Mouse (Mus musculus): ENCODE measurements at regions not wholly inside any gene's neighbourhood (a gene's known extent, or its start where the extent isn't known, plus 50 kb on each side); places are given as distances from the start of the nearest gene placed in this dataset.
"Not testable (repeated sequence)": the region's sequence is repeated elsewhere in the genome, so short reads cannot be mapped to it uniquely, and the experiment has no call there.

DNA sequence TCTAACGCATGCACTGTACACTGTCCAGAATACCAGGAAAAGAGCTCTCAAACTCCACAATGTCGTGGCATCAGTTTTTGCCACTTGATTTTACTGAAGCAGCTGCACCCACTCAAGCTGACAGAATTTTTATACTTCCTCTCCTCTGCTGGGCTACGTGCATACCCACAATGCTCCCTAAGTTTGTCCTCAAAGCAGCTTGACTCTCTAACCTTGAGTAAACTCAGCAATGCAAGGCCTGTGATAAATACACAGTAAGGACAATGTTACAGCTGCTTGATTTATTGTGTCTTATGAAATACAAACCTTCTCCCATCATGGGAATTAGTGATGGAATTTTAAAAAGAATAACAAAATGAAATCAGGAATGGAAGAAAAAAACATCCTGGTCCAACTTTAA, 129.7 kb downstream of the Trmt11 start:
- intact Hi-C loops (cut with DNase I): no loop called here
- DNase-seq: no peak

DNA sequence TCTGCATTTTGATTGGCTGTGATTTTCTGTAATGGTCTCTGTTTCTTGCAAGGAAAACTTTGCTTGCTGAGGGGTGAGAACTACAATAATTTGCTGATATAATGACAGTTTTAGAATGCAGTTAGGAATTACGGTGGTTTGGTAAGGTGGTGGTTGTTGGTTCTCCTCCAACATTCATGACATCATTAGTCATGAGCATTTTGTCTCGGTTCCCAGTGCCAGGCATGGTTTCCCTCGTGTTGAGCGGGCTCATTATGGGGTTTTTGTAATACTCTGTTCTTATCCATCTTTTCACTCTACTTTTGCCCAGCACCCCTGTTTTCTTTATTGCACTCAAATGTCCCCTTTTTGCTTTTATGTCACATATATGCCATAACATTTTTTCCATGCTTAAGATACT, 149.9 kb downstream of the Trmt11 start:
- DNase-seq: no peak
- intact Hi-C loops (cut with DNase I): no loop called here

DNA sequence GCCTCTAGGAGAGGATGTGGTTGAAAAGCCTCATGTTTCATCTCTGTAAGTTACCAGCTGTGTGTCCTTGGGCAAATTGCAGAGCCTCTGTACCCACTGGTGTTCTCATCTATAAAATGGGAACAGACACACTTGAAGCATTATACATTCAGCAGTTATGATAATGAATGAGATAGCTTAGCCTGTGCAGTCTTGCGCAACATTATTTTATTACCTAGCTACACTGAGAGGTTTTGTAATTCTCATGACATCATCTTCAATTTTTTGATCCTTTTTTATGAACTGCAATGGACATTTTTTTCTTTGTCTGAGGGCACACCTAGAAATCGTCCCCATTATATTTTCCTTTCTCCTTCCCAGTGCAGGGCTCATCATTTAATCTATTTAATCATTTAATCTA, 153.5 kb downstream of the Trmt11 start:
- no peak for DNase-seq

DNA sequence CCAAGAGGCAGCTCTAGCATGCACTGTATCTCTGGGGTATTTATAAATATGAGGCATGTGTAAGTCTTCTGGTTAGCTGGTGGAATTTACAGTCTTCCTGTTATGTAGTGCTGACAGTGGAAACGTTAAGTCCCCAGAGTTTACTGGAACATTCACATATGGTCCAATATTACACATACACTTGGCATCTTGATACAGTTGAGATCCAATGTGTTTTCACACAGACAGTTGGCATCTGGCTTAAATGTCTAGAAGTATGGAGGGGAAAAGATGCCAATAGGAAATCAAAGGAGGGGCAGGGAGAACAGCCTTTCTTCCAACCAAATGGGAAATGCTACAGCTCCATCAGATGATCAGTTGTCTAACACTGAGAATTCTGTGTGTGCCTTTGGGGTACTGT, 154.0 kb downstream of the Trmt11 start:
- intact Hi-C loops (cut with DNase I): no loop called here
- no peak for DNase-seq

More for the DNA sequence above, 153.5 kb downstream of the Trmt11 start:
- intact Hi-C loops (cut with DNase I): no loop called here

DNA sequence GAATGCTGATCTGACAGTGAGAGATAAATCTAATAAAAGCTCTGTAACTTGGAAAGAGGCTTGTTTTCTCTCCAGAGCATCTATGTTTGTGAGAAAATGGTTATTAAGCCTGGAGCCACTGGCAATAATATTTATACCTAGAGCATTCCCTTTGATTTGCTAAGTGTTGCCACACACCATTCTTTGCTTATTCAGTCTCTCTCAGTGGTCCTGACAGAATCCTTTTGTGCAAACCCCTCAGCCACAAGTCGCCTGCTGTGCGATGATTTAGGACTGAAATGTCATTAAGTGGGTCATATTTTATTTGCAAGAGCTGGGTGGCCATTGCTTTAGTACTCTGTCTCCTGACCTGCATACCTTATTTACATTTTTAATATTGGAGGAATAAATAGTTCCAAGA, 160.7 kb downstream of the Trmt11 start:
- intact Hi-C loops (cut with DNase I): no loop called here

DNA sequence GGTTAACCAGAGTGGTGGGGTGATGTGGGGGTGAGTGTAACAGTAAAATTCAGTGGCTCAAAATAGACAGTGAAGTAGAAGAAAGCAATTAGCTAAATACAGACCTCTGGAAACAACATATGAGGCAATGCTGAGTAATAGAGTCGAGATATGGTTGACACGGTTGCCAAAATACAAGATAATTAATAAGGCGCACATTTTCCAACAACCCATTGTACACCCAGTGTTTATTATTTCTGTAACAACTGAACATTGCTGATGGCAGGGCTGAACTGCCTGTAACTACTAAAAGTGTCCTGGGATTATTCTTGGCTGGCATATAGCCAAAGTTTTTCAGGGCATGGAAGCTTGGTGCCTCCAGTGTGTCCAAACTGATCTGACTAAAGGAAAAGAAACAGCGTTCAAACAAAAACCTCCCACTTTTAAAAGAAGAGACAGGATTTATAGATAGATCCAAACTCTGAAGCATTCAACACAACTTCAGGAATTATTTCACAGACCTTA, 174.1 kb downstream of the Trmt11 start:
- intact Hi-C loops (cut with DNase I): no loop called here
- no peak for DNase-seq

More for the DNA sequence above, 160.7 kb downstream of the Trmt11 start:
- no peak for DNase-seq

DNA sequence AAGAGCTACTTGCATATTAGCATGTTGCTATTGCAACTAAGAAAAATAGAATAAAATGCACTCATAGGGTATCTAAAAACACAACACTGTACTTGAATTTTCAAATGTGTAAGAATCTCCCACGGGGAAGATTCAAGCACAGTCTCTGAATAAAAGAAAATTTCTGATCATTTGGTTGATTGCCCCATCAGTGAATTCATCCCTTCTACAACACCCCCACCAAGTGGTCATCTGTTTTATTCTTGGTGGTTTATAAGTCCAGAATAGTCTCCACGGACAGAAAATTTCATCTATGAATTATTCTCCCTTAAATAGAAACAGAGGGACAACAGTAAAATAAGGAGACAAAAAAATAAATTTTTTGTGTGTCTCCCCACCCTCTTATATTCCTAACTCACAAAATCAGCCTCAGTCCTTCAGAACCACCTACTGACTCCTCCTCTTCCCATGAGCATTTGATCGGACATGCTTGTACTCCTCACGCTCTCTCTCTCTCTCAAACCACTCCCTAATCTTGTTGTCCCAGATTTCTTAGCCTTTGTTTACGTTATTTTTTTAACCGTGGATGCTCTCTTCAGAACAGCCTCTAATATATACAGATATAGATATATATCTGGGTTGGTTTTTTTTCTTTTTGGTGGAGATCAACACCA, 181.0 kb downstream of the Trmt11 start:
- intact Hi-C loops (cut with DNase I): loop anchor here (2.0 kb wide), 1 partner anchor 887 kb away; no protein-coding TSS in a partner anchor
- DNase-seq: no peak

DNA sequence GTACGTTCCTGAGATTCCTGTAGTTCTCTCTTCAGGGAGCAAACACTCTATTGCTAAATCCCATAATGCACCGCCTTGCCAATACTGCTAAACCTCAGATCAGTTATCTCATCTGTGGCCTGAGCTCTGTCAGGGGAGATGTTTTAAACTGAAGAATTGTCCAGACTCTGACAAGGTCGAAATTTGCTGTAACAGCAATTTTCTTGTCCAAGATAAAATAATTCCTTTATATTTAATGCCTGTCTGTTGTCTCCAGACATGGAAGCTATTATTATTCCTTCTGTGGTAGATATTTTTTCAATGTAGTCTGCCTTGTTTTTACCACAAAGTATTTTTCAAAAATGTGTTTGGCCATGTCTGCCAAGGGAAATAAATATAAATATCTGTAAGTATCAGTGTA, 184.2 kb downstream of the Trmt11 start:
- DNase-seq: no peak
- intact Hi-C loops (cut with DNase I): no loop called here

DNA sequence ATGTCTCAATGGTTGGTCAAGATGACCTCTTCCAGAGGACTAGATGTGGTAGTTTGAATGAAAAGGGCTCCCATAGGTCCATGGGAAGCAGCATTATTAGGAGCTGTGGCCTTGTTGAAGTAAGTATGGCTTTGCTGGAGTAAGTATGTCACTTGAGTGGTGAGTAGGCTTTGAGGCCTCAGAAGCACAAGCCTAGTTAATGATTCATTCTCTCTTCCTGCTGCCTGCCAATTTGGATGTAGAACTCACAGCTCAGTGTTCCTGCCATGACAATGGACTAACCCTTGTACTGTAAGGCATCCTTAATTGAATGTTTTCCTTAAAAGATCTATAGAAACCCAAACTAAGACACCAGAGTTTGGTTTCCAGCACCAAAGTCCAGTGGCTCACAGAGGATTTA, 188.8 kb downstream of the Trmt11 start:
- DNase-seq: no peak
- intact Hi-C loops (cut with DNase I): no loop called here

DNA sequence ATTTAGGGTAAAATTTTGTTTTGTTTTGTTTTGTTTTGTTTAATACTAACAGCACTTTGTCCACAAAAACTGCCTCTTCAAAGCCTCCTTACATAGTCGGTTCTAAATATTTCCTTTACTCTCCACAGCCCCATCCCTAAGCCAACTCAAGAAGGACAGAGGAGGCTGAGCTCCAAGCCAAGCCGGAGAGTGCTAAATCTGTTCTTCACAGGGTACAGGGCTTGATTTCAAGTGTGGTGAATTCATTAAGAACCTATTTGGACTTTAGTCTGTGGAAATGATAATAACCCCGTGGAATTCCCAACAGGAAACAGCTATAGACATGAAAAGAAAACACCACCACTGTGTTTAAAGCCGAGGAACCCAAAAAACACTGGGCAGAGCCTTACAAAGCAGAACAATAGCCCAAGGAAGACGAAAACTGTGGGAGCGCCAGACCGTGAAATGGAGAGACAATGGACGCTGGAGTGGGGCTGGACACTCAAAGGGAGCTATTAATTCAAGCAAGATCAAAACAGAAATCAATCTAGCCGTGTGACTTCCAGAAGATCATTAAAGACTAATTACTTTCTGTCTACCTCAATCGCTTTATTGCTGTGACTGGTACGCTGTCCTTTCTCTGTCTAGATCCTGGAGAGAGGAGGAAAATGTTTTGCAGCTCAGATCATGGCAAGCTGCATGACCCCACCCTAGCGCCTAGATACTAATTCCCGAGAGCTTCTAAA, 194.7 kb downstream of the Trmt11 start:
- intact Hi-C loops (cut with DNase I): no loop called here
- DNase-seq: no peak

DNA sequence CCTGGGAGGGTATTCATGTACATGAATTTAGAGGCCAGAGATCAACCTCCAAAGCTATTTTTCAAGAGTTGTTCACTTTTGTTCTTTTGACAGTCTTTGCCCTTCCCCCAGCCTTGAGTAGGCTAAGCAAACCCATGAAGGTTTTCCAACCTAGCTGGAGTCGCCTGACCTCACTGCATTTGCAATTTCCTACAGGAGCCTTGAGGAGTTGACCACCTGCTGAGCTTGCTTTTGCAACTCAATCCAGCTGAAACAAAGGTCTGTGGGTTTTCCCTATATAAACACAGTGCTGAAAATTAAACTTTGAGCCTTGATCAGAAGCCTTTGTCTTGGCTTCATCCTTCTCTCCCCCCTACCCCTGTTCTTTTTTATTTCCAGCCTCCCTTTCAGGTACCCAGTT, 170.2 kb upstream of the Cenpw start:
- intact Hi-C loops (cut with DNase I): no loop called here
- no peak for DNase-seq

DNA sequence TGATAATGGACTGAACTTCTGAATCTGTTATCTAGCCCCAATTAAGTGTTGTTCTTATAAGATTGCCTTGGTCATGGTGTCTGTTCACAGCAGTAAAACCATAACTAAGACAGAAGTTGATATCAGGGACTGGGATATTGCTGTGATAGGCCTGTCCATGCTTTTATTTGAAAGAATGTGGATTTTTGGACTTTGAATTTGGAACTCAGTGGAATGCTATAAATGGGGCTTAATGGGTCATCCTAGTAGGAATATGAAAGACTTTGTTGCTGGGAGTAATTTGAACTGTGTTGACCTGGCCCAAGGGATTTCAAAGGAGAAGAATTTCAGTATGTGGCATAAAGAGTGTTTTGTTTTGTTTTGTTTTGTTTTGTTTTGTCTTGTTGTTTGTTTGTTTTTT, 160.5 kb upstream of the Cenpw start:
- intact Hi-C loops (cut with DNase I): not testable (repeated sequence)

DNA sequence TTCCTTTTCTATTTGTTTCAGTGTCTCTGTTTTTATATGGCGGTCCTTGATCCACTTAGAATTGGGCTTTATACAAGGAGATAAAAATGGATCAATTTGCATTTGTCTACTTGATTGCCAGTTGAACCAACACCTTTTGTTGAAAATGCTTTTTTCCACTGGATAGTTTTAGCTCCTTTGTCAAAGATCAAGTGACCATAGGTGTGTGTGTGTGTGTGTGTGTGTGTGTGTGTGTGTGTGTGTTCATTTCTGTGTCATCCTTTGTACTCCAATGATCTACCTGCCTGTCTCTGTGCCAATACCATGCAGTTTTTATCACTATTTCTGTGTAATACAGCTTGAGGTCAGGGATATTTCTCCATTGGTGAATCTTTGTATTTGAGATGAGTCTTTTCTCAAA, 158.7 kb upstream of the Cenpw start:
- intact Hi-C loops (cut with DNase I): no loop called here
- no peak for DNase-seq

More for the DNA sequence above, 160.5 kb upstream of the Cenpw start:
- not testable (repeated sequence) for DNase-seq

DNA sequence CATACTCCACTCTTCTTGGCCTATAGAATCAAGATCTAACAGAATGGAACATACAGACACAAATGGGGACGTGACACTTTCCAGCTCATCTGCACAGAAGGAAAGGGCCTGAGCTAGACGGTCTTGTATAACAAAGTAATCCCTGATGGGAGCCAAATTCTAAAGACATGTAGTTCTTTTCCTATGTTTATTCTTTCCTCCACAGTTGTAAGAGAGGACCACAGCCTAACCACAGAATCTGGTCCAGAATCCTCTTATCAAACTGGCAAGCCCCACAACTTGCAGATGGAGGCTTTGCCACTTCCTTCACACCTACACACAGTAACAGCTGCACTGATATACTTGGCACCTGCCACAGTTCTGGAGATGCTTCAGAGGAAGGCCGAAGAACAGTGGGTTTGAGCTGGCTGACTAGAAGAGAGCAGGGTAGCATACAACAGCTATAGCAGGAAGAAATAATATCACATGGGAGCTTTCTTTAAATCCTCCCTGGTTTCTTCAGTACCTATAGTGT, 142.7 kb upstream of the Cenpw start:
- intact Hi-C loops (cut with DNase I): no loop called here
- DNase-seq: no peak

DNA sequence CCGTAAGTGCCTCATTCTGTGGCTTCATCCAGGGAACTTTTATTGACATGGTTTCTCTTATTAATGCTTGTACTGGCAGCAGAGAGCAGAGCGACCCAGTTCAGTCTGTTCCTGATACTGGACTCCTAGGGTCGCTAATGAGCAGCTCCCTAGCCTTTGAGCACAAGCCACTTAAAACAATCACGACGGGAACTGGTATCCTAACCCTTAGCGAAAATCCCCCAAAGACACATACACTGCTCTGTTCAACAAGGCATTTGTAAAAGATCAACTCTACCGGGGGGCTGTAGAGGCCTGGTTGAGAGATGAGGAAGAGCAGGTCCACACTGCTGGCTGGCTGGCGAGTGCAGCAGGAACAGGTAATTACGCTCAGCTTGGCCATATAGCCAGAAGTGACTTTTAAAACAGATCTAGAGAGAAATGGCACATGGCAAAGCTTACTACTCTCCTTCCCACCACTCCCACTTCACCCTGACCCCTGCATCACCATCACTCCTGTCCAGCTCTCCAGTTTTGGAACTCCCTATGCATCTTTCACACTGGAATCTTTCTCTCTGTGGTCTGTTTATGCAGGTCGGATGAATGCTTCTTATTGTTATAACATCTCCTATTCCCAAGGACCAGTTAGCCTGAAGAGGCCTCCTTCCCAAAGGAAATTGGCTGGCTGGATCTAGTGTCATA, 128.1 kb upstream of the Cenpw start:
- intact Hi-C loops (cut with DNase I): no loop called here
- no peak for DNase-seq

DNA sequence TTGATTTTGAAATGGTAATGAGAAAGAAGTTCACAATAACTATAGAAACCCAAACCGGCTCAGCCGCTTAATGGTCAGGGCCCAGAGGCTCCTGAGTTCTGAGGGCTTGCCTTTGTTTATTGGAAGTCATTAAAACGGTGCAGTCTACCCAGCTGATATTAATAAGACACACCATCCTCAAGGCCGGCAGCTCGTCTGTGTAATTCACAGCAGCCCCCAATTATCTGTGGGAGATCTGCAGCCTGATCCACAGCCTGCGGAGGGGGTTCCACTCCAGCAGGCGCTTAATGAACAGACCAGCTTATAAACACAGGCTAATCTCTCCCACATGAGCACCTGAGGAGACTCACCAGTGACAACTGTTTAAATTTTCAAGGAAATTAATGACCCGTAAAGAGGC, 127.5 kb upstream of the Cenpw start:
- no peak for DNase-seq

DNA sequence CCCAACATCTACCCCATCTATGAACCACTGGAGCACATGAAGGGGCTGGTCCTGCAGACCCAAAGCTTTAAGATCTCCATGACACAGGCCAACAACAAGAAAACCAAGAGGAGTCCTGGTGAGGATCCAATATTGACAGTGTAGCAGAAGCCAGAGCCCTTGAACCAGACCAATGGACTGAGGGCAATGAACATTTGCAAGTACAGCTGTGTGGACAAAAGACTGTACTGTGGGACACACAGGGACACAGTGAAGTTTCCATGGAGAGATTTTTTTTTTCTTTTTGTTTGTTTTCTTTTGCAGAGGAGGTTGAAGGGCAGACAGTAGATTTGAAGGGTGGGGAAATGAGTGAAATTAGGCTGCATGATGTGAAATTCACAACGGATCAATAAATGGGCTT, 126.5 kb upstream of the Cenpw start:
- intact Hi-C loops (cut with DNase I): no loop called here

More for the DNA sequence above, 127.5 kb upstream of the Cenpw start:
- intact Hi-C loops (cut with DNase I): no loop called here

DNA sequence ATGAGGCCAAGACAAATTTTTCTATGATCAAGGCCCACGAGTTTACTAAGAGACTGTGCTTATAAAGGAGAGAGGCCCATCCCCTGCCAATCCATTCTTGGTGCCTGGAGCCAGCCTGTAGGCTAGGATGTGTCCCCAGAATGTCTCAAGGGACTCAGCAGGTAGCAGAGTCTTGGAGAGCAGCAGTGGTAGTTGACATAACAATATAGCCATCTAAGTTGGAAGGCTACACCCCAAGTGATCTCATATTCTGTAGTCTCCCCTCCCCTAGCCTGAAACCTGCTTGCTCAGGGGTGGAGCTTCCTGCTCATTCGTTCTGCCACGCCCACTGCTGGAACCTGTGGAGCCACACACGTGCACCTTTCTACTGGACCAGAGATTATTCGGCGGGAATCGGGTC, 95.5 kb upstream of the Cenpw start:
- DNase-seq; intact Hi-C loops (cut with DNase I): not testable (repeated sequence)

More for the DNA sequence above, 126.5 kb upstream of the Cenpw start:
- DNase-seq: no peak

DNA sequence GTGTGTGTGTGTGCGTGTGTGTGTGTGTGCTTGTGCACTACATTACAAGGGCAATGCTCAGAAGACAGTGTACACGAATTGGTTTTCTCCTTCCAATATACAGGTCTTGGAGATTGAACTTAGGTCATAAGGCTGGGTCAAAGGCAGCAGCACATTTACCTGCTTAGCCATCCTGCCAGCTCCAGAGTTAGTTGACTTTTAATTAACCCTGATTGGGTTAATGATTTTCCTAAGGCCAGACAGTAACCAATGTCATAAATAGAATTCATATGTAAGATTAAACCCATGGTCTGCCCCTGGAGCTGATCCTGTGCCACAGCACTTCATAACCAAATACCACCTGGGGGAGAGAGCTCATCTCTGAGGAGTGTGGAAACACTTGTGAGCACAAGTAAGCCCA, 81.3 kb upstream of the Cenpw start:
- intact Hi-C loops (cut with DNase I): no loop called here
- DNase-seq: no peak

DNA sequence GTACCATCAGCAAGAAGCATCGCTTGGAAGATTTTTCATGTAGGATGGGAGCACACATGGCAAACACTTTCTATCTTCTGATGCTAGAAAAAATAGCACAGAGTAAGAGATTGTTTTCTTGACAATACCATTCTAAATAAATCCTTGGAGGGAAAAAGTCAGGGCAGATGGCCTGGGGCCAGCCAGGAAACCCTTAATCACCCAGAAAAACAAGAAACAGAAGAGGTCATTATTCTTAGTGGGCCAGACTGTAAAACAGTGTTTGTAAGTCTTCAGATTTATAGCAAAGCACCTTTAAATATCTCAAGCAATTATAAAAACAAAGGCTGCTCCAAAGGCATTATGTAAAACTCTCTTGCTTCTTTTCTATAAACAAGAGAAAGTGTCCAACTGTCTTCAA, 80.1 kb upstream of the Cenpw start:
- DNase-seq: no peak

DNA sequence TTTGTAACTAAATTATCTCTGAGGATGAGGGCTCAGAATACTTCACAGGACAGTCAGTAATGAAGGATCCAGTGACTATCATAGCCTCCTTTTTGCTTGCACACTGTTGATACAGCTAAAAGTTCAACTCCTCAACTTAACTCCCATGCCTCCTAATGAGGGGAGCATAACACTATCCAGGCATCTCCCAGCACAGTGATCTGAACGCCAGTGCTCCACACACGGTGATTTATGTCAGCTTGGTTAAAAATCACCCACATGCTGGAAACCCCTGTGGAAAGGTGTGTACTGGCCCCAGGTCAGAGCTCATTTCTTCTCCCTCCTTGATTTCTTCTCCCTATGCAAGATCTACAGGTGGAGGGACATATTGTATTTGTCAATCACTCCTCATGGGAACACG, 79.6 kb upstream of the Cenpw start:
- intact Hi-C loops (cut with DNase I): no loop called here
- DNase-seq: no peak

More for the DNA sequence above, 80.1 kb upstream of the Cenpw start:
- intact Hi-C loops (cut with DNase I): no loop called here
